ENCODE assay signal across 10 mouse cellular contexts in genomic region chr5:142451759-142452158, GRCm38 (mm10). TPM values are rescaled to one million over a fixed set of nuclear protein-coding genes. Genes with fewer than 3 reads are reported as not detected.
A peak's percentile ranks its signal among the peaks of the same experiment; 100 is the strongest.
DNase-seq lines count a peak whose midpoint lies in the region; ATAC-seq and TF ChIP-seq lines count a peak whose summit lies in the region.
"Had no signal": no experiment of that assay in that cellular context is flagged by ENCODE, and none has a peak within 500 bp of the region (broad histone marks: within the 10 kb centered on the region; RNA-seq: fewer than 3 reads in every experiment).

No protein-coding gene starts in this region.

- H3K36me3 ChIP-seq in ES-Bruce4 (ENCODE audit: control insufficient read depth, insufficient read depth, low read length, poor library complexity, severe bottlenecking), result peaks cover 7% of the 10 kb centered on the region; the same call in 1 of the 2 replicates
- peaks cover 70% of the 10 kb centered on the region for H3K36me3 ChIP-seq in embryonic facial prominence, embryonic 14.5 days (ENCODE audit: control insufficient read depth, insufficient read depth, low read length)
- H3K36me3 ChIP-seq in liver, embryonic 12.5 days, result peaks cover 76% of the 10 kb centered on the region

- WGBS in embryonic facial prominence, embryonic 14.5 days, result 17% methylated on average over 1 of the region's 1 CpGs
- WGBS in liver, embryonic 12.5 days (ENCODE audit: insufficient replicate concordance), result 33% methylated on average over 1 of the region's 1 CpGs

- no peak for ATAC-seq in embryonic facial prominence, embryonic 14.5 days (ENCODE audit: low read depth)
- ATAC-seq in liver, embryonic 12.5 days, result peak; percentile 57; the same call in 1 of the 2 replicates
- ATAC-seq in erythroid progenitor cell, adult 5-6 weeks (replicated peaks; ENCODE audit: low FRiP score, poor library complexity, severe bottlenecking), result no peak
- ATAC-seq: activated CD4-positive, CD25-positive, alpha-beta regulatory T cell, adult 4 months had no signal

- DNase-seq in 3134 (ENCODE audit: extremely low read depth, insufficient read length, low spot score), result peak; percentile 68
- DNase-seq in embryonic facial prominence, embryonic 14.5 days (ENCODE audit: low spot score), result peak; percentile 54
- no peak for DNase-seq in thymus, postnatal 14 days
- no peak for DNase-seq in urinary bladder, postnatal 10 days (ENCODE audit: low spot score)
- DNase-seq: cerebellum, adult 8-10 months; lung, postnatal 14 days had no signal

- H3K9me3 ChIP-seq in ES-Bruce4 (replicated peaks; ENCODE audit: control insufficient read depth, insufficient read depth, low read length, poor library complexity, severe bottlenecking), result no peaks in the 10 kb centered on the region
- H3K9me3 ChIP-seq in embryonic facial prominence, embryonic 14.5 days (ENCODE audit: control insufficient read depth, low read length), result no peaks in the 10 kb centered on the region
- H3K9me3 ChIP-seq in liver, embryonic 12.5 days (replicated peaks), result no peaks in the 10 kb centered on the region

- peak overlapping the region; percentile 24; the same call in 1 of the 2 replicates for H3K4me3 ChIP-seq in ES-Bruce4 (ENCODE audit: low read depth, low read length)
- H3K4me3 ChIP-seq in embryonic facial prominence, embryonic 14.5 days (ENCODE audit: low read depth, low read length), result no peak overlapping the region
- no peak overlapping the region for H3K4me3 ChIP-seq in liver, embryonic 12.5 days

- TF ChIP-seq CTCF in ES-Bruce4 (IDR thresholded peaks at IDR 0.05; ENCODE audit: low read depth, low read length), result no peak

- no peak overlapping the region for H3K9ac ChIP-seq in ES-Bruce4 (ENCODE audit: low read depth, poor library complexity, severe bottlenecking)
- no peak overlapping the region for H3K9ac ChIP-seq in embryonic facial prominence, embryonic 14.5 days (ENCODE audit: low read depth, low read length)
- H3K9ac ChIP-seq in liver, embryonic 12.5 days, result no peak overlapping the region

- H3K4me1 ChIP-seq in ES-Bruce4 (ENCODE audit: control insufficient read depth, insufficient read depth, low read length), result peaks cover 2% of the 10 kb centered on the region
- H3K4me1 ChIP-seq in embryonic facial prominence, embryonic 14.5 days (ENCODE audit: control insufficient read depth, insufficient read depth, low read length), result peaks cover 5% of the 10 kb centered on the region; the same call in 1 of the 2 replicates
- peaks cover 32% of the 10 kb centered on the region for H3K4me1 ChIP-seq in liver, embryonic 12.5 days

- H3K27me3 ChIP-seq in ES-Bruce4 (ENCODE audit: control insufficient read depth, insufficient read depth, low read length, poor library complexity, severe bottlenecking), result no peaks in the 10 kb centered on the region
- no peaks in the 10 kb centered on the region for H3K27me3 ChIP-seq in embryonic facial prominence, embryonic 14.5 days (replicated peaks; ENCODE audit: control insufficient read depth, insufficient read depth, low read length)
- H3K27me3 ChIP-seq in liver, embryonic 12.5 days (replicated peaks), result no peaks in the 10 kb centered on the region

- TF ChIP-seq POLR2A in ES-Bruce4 (IDR thresholded peaks at IDR 0.05; ENCODE audit: insufficient read depth, low read length), result no peak

- H3K4me2 ChIP-seq in embryonic facial prominence, embryonic 14.5 days (ENCODE audit: low read depth, low read length), result no peak overlapping the region
- no peak overlapping the region for H3K4me2 ChIP-seq in liver, embryonic 12.5 days

- H3K27ac ChIP-seq in ES-Bruce4 (ENCODE audit: insufficient read depth, low read length), result no peak overlapping the region
- no peak overlapping the region for H3K27ac ChIP-seq in embryonic facial prominence, embryonic 14.5 days (replicated peaks; ENCODE audit: low read depth, low read length)
- H3K27ac ChIP-seq in liver, embryonic 12.5 days, result 0 out of 2 replicates have a peak overlapping the region, but pooled peaks have one; percentile 27

- TF ChIP-seq EP300 in ES-Bruce4 (IDR thresholded peaks at IDR 0.05; ENCODE audit: insufficient read depth, low read depth, low read length), result no peak

RNA-seq across cellular contexts. Expression of gene Ap5z1, which starts 12.0 kb away (rescaled TPM):
- 6.9 and 7.9 TPM in 2 replicates for polyA plus RNA-seq in ES-Bruce4 (2011; ENCODE audit: insufficient read depth, insufficient read length, low read depth, missing spikeins)
- 8.7 and 10.6 TPM in 2 replicates for polyA plus RNA-seq in embryonic facial prominence, embryonic 14.5 days (2014; fragmentation: Nextera tagmentation; extraction: Ambion mirVana)
- 6.8 and 7.4 TPM in 2 replicates for polyA plus RNA-seq in liver, embryonic 12.5 days (2016; fragmentation: Nextera tagmentation; extraction: Ambion mirVana)
- 5.0 and 14.8 TPM in 2 replicates for total RNA-seq in erythroid progenitor cell, adult 5-6 weeks (2015; ENCODE audit: low replicate concordance)
- total RNA-seq in erythroid progenitor cell, adult 5-6 weeks (2017; ENCODE audit: low replicate concordance), result 2.6 and 10.1 TPM in 2 replicates

RNA-seq across cellular contexts. Expression of gene Foxk1, which starts 50.5 kb away (rescaled TPM):
- polyA plus RNA-seq in ES-Bruce4 (2011; ENCODE audit: insufficient read depth, insufficient read length, low read depth, missing spikeins), result 17.7 and 18.6 TPM in 2 replicates
- 5.6 and 7.5 TPM in 2 replicates for polyA plus RNA-seq in embryonic facial prominence, embryonic 14.5 days (2014; fragmentation: Nextera tagmentation; extraction: Ambion mirVana)
- 3.1 and 4.1 TPM in 2 replicates for polyA plus RNA-seq in liver, embryonic 12.5 days (2016; fragmentation: Nextera tagmentation; extraction: Ambion mirVana)
- total RNA-seq in erythroid progenitor cell, adult 5-6 weeks (2015; ENCODE audit: low replicate concordance), result 3.8 and 6.1 TPM in 2 replicates
- 1.9 and 3.5 TPM in 2 replicates for total RNA-seq in erythroid progenitor cell, adult 5-6 weeks (2017; ENCODE audit: low replicate concordance)

Comparison
In these comparisons a context has a peak if more than half of its experiments do, and no peak if none do; other contexts are left out.
1. DNase-seq: peak in 3134 (single experiment) and embryonic facial prominence, embryonic 14.5 days (single experiment); none in thymus, postnatal 14 days (single experiment) and urinary bladder, postnatal 10 days (single experiment).